In the genomic region with DNA sequence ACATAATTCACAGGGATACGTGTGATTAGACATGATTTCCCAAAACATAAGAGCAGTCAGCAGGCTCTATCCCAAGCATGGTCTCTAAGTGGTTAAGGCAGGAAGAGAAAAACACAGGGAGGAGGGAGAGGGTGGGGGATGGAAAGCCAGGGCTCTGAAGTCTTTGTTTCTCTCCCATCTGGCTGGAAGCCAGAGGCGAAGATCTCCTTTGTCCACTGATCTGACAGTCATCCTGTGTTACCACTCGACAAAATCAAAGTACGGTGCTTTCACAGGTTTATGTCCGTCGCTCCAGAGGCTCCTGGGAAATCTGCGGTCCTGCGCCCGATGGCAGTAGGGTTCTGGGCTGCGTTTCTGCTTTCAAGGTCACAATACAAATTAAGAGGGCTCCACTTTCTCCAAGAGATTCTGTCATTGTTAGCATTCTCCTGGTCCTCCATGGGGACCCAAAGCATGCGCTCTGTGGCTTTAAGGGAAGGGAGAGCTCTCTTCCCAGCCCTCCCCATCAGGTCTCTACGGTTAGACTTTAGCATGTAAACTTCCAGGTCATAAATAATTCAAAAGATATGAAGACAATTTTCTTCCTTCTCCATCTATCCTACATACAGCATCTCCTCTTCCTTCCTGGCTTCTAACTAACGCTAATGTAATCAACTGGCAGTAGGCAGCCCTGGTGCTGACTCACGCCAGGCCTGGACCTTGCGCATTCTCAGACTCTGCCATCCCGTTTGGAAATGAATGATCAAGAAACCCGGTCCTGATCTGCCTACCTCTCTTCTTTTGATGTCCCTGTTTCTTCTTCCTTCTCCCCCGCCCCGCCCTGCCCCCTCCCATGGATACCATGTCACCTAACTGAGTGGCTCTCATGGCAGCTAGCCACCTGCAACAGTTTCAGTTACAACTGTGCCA, we compare ENCODE assay signal across 8 mouse cellular contexts.
A peak's percentile ranks its signal among the peaks of the same experiment; 100 is the strongest.
DNase-seq lines count a peak whose midpoint lies in the region.

No protein-coding gene starts in this region.

- intact Hi-C loops in heart, postnatal 14 days (cut with DNase I), result loop anchor here (2.0 to 10.0 kb wide), 4 partner anchors 99 to 269 kb away; no protein-coding TSS in a partner anchor

- peak; percentile 39 for DNase-seq in adrenal gland, postnatal 10 days
- no peak for DNase-seq in adrenal gland, adult 8-10 months
- DNase-seq in right cerebral cortex, postnatal 14 days, result peak; percentile 20
- DNase-seq in right cerebral cortex, postnatal 25 days, result no peak
- DNase-seq in heart, postnatal 14 days, result peak; percentile 40 to 54
- DNase-seq in lung, postnatal 10 days, result peak; percentile 69
- no peak for DNase-seq in urinary bladder, postnatal 36 days (ENCODE audit: low spot score in 2 of 2)
- no peak for DNase-seq in urinary bladder, postnatal 10 days (ENCODE audit: low spot score)

Comparison
In these comparisons a context has a peak if more than half of its experiments do, and no peak if none do; other contexts are left out.
1. DNase-seq: peak in adrenal gland, postnatal 10 days (single experiment), right cerebral cortex, postnatal 14 days (single experiment), heart, postnatal 14 days (2 of 2) and lung, postnatal 10 days (single experiment); none in adrenal gland, adult 8-10 months (single experiment), right cerebral cortex, postnatal 25 days (single experiment), urinary bladder, postnatal 36 days (0 of 2) and urinary bladder, postnatal 10 days (single experiment).